Mouse (Mus musculus): ENCODE measurements at regions not wholly inside any gene's neighbourhood (a gene's known extent, or its start where the extent isn't known, plus 50 kb on each side); places are given as distances from the start of the nearest gene placed in this dataset.

DNA sequence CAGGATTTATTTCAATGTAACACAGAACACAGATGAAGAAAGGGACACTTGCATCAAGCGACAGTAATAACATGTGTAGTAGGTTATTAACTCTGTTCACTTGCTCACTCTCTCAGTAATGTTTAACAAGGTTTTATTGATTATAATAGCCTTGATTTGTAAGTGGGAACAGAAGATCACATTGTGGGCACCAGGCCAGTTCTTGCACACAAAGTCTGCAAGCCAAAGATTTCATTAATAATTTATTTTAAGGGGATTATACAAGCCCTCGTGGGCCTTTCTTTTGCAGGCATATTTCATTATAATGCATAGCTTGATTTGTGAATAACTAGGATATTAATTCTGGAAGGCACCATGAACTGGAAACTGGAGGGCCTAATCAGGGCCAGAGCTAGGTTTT is 83.0 kb downstream of the Aldh8a1 start:
- no peak for TF ChIP-seq POLR2A (IDR thresholded peaks at IDR 0.05; ENCODE audit: borderline replicate concordance, extremely low read depth, insufficient read depth, insufficient read length, poor library complexity, severe bottlenecking)
- TF ChIP-seq CTCF (IDR thresholded peaks at IDR 0.05; ENCODE audit: borderline replicate concordance, extremely low read depth, insufficient read depth, insufficient read length), result no peak
